Comparison of ENCODE assay signal across 20 mouse cellular contexts in the genomic region with DNA sequence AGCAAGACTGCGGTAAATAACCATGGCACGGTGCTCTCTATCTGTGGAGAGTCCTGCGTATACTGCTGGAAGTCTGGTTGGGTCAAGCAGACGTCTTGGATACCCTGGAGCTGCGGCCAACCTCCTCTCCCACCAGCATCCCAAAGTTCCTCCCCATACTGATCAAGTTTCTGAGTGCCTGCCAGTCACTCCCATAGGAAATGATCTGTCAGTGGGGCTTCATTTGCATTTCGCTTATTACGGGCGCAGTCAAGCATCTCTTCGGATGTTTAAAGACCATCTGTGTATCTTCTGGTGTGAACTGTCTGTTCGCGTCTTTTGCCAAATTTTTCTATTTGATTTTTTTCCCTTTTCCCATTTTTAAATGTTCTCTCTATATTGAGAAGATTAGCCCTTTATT. TPM values are rescaled to one million over a fixed set of nuclear protein-coding genes. Genes with fewer than 3 reads are reported as not detected.
"Had no signal": no experiment of that assay in that cellular context is flagged by ENCODE, and none has a peak within 500 bp of the region (broad histone marks: within the 10 kb centered on the region; RNA-seq: fewer than 3 reads in every experiment).

No protein-coding gene starts in this region.

- H3K27me3 ChIP-seq: midbrain, embryonic 12.5 days; neural tube, embryonic 15.5 days had no signal

- H3K9me3 ChIP-seq: kidney, embryonic 15.5 days; limb, embryonic 13.5 days; midbrain, embryonic 12.5 days; neural tube, embryonic 15.5 days had no signal

- DNase-seq: kidney, adult 2 months; kidney, postnatal 14 days; layer of hippocampus, postnatal 36 days; lung, adult 18-20 months; right cerebral cortex, adult 18-20 months; right cerebral cortex, postnatal 25 days; thymus, postnatal 4 days had no signal

- H3K36me3 ChIP-seq: kidney, embryonic 15.5 days; midbrain, embryonic 12.5 days had no signal

- H3K4me3 ChIP-seq: kidney, embryonic 15.5 days; limb, embryonic 13.5 days; midbrain, embryonic 12.5 days; myocyte; neural tube, embryonic 15.5 days had no signal

- H3K27ac ChIP-seq: kidney, embryonic 15.5 days; limb, embryonic 13.5 days; liver, embryonic 14.5 days; midbrain, embryonic 12.5 days; neural tube, embryonic 15.5 days had no signal

- H3K9ac ChIP-seq: kidney, embryonic 15.5 days; limb, embryonic 13.5 days; liver, embryonic 14.5 days; midbrain, embryonic 12.5 days; neural tube, embryonic 15.5 days had no signal

RNA-seq across cellular contexts. Expression of gene Cd300lg, which starts 28.3 kb away (rescaled TPM):
- total RNA-seq: layer of hippocampus, postnatal 36 days had no signal
- polyA plus RNA-seq: myocyte had no signal

RNA-seq across cellular contexts. Expression of gene Ppy, which starts 31.5 kb away (rescaled TPM):
- total RNA-seq: layer of hippocampus, postnatal 36 days; left cerebral cortex, adult 8-10 months; left cerebral cortex, postnatal 36 days; liver, adult 2 months; megakaryocyte-erythroid progenitor cell, adult 5-6 weeks had no signal
- polyA plus RNA-seq: kidney, adult 2 months; kidney, embryonic 15.5 days; limb, embryonic 13.5 days; liver, adult 2 months; liver, embryonic 14.5 days; lung, embryonic 16.5 days; midbrain, embryonic 12.5 days; myocyte; neural tube, embryonic 11.5 days; small intestine, adult 2 months had no signal

RNA-seq across cellular contexts. Expression of gene Pyy, which starts 38.0 kb away (rescaled TPM):
- total RNA-seq: layer of hippocampus, postnatal 36 days; left cerebral cortex, adult 8-10 months; left cerebral cortex, postnatal 36 days; liver, adult 2 months; megakaryocyte-erythroid progenitor cell, adult 5-6 weeks had no signal
- polyA plus RNA-seq: kidney, adult 2 months; kidney, embryonic 15.5 days; limb, embryonic 13.5 days; lung, embryonic 16.5 days; midbrain, embryonic 12.5 days; myocyte; neural tube, embryonic 11.5 days had no signal

RNA-seq across cellular contexts. Expression of gene Mpp3, which starts 41.4 kb away (rescaled TPM):
- total RNA-seq: megakaryocyte-erythroid progenitor cell, adult 5-6 weeks had no signal
